Mouse (Mus musculus) heart, postnatal 25 days (tissue): ENCODE results near the gene Cd320. TPM values are rescaled to one million over a fixed set of nuclear protein-coding genes. Genes with fewer than 3 reads are reported as not detected.
A peak's percentile ranks its signal among the peaks of the same experiment; 100 is the strongest.
"Not testable (repeated sequence)": the region's sequence is repeated elsewhere in the genome, so short reads cannot be mapped to it uniquely, and the experiment has no call there.

ENCODE experiments used
- DNase-seq: peaks from one replicate; pipeline ENCODE4 v3.0.0; 2022; ENCODE audit warnings: low spot score
- intact Hi-C: fragments of 180-260 bp; cut with DNase I; formaldehyde crosslinking; loops from one replicate; pipeline ENCODE4 v1.15.1; 2025
- total RNA-seq, 2 experiments: library from RNA; stranded (reverse); gene quantifications; 2 replicates each; pipeline ENCODE4 v1.2.3; 2021

Cd320 gene
- total RNA-seq, 2 experiments from 2014 or later = 30.6 to 31.9 TPM

DNA sequence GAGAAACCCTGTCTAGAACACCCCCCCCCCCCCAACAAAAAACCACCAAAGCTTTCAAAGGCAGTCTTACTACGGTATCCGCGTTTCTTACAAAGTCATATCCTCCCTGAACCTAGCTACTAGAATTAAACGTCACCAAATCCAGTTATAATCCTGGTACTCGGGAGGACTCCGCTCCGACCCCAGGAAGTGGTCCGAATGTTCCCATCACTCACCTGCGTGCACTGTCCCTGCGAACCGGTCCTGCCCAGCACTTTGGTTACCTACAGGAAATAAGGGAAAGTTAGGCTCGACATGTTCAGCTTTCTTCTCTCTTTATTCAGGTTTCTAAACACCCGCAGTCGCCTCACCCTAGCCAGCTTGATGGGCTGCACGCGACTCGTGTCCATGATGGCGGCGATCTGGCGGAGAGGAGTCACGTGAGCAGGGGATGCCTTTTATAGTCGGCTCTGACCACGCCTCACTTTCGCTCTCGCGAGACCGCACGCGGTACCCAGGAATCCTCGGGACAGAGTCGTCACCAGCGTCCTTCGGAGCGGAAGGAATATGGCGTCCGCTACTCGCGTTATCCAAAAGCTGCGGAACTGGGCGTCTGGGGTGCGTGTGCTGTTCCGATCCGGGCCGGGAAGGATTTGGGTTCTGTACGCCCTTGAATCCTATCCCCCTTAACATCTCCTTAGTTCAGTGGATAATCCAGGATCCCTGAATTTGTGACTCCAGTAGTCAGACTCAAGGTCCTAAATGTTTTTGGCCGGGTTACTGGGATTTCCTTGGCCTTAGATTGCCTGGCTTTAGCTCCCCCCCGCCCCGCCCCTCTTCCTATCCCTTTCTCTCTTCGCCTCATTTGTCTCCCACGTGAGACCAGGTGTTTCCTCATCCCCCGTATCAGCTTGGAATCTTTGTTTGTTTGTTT, 18.6 kb upstream of the Cd320 start, which contains the start of the genes Rps28 and Ndufa7:
TSS of gene Rps28 (minus strand) at position 479 of the 913 bp plus-strand sequence.
TSS of gene Ndufa7 (plus strand) at position 489 of the 913 bp plus-strand sequence.
- intact Hi-C loops = no loop called here
- DNase-seq = peak; percentile 96

DNA sequence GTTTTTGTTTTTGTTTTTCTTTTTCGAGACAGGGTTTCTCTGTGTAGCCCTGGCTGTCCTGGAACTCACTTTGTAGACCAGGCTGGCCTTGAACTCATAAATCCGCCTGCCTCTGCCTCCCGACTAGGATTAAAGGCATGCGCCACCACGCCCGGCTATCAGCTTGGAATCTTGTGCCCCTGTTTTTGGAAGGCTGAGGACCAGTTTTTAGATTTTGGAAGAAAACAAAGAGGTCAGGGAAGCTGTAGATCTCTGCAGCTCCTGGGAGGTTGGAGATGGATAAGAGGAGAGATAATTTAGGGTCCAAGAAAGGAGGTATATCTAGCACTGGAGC, 17.9 kb upstream of the Cd320 start:
- intact Hi-C loops, DNase-seq: not testable (repeated sequence)

DNA sequence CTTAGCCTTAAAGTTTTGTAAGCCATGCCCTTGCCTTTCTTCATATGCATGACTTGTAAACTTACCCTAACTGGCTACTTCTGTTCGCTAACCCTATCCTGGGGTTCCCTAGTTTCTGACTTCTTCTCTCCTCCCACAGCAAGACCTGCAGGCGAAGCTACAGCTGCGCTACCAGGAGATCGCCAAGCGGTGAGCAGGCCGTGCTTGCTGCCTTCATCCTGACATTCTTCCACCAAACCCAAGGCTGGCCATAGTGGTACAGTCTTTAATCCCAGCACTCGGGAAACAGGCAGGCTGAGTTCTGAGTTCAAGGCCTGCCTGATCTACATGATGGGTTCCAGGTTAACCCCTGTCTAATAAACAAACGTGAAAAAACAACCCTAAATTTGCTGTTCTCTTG, 17.4 kb upstream of the Cd320 start:
- no peak for DNase-seq
- intact Hi-C loops = no loop called here

GRCm38 (mm10) chr17:33826850-33827249, 16.0 kb upstream of the Cd320 start:
- intact Hi-C loops = no loop called here
- DNase-seq = no peak

- intact Hi-C loops = no loop called here
- peak; percentile 61 for DNase-seq
Observed at GRCm38 (mm10) chr17:33828892-33829291, 14.0 kb upstream of the Cd320 start.

DNA sequence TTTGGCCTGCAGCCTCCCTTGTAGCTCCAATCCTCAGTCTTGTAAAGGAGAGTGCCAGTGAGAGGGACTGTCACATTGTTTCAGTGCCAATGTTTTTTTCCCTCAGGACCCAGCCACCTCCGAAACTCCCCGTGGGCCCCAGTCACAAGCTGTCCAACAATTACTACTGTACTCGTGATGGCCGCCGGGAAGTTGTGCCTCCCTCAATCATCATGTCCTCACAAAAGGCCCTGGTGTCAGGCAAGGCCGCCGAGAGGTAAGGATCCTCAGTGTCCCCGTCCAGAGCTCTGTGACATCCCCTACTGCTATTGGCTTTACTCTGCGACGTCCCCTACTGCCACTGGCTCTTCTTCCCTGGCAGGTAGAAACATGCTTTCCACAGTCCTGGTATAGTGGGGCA, 13.3 kb upstream of the Cd320 start:
- DNase-seq = no peak
- intact Hi-C loops = no loop called here

GRCm38 (mm10) chr17:33844196-33844595, 1.3 kb downstream of the Cd320 start:
- intact Hi-C loops = no loop called here
- DNase-seq = no peak

DNA sequence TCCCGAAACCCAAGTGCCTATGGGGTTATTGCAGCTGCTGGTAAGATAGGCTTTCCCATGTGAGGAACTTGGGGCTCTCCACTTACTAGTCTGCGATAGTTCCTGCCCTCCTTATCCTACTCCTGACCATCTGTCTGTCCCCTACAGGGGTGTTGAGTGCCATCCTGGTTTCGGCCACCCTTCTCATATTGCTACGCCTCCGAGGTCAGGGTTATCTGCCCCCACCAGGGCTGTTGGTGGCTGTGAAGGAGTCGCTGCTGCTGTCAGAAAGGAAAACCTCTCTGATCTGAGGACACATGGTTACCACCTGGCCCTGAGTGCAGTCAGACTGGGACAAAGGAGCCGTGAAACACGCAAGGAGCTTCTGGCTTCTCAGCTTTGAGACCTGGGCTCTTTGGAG, 5.2 kb downstream of the Cd320 start:
- intact Hi-C loops = no loop called here
- DNase-seq = no peak

DNA sequence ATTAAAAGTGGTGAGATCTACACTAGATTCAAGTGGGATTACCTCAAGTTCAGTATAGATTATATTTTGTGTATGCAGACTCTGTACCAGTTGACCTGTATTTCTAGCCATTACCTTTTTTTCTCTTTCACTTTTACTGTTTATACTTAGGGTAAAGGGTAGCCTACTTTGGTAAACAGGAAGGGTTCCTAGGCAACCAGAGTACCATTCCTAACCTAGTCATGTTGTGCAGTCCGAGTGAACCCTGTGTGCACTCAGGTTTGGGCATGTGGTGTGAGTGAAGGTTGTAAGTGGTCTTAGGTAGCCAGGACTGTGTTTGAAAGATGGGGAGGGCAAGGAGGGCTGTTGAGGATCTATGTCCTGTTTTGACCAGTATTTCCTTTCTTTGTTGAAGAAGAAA, 8.4 kb downstream of the Cd320 start:
- intact Hi-C loops = no loop called here
- DNase-seq = no peak

DNA sequence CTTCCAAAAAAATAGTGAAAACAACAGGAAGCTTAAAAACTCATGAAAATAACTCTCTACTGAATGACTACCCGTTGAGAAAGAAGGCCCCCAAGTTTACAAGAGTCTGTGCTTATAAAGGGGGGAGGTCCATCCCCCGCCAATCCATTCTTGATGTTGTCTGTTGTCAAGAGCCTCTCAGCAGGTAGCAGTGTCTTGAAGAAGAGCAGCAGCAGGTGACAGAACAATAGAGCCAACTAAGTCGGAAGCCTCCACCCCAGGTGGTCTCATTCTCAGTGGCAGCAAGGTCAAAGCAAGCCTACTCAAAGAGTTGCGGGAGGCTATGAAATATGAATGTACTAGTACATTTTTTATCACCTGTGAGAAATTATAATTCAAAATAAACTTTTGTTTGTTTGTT, 14.9 kb downstream of the Cd320 start:
- no peak for DNase-seq
- intact Hi-C loops = no loop called here

DNA sequence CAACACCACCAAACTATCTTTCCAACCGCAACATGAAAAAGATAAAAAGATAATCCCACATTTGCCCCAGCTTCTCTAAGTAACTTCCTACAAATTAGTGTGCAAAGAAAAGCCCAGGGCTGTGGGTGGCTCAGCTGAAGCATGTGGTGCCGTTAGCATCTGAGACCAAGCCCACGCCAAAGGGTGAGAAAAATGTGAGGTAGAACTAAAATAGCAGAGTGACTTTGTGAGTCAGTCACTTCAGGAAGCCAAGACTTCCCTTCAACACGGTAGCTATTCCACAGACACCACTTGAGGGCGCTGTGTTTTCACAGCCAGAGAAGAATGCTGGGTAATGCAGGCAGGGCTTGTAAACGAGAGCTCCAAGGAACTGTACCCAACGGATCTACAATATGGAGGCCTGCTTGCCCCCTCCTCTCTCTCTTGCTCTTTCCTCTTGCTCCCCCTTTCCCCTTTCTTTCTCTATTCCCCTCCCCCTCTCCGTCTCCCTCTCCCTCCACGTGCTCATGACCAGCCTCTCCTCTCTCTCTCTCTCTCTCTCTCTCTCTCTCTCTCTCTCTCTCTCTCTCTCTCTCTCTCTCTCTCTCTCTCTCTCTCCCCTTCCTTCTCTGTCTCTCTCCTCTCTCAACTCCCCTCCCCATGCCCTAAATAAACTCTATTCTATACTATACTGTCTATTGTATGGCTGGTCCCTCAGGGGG, 22.6 kb downstream of the Cd320 start:
- no peak for DNase-seq
- intact Hi-C loops = no loop called here

DNA sequence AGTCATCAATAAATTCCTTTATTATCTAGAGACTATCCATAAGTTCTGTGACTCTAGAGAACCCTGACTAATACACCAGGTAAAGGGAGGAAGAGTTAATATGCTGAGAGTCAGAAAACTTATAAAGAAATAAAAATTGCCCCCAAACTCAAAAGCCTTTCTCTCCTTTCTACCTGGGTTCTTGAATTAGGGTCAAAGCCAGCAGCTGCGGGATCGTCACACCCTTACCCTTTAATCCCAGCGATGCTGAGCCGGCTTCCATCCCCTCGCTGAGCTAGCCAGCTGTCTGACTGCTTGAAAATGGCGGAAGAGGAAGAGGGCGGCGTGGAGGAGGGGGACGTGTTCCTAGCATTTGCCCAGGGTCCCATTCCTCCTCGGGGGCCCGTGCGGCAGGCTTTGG, 30.6 kb downstream of the Cd320 start, which contains the start of gene Gm7029:
TSS of gene Gm7029 (plus strand) at position 301 of the 400 bp plus-strand sequence.
- DNase-seq, intact Hi-C loops: not testable (repeated sequence)

DNA sequence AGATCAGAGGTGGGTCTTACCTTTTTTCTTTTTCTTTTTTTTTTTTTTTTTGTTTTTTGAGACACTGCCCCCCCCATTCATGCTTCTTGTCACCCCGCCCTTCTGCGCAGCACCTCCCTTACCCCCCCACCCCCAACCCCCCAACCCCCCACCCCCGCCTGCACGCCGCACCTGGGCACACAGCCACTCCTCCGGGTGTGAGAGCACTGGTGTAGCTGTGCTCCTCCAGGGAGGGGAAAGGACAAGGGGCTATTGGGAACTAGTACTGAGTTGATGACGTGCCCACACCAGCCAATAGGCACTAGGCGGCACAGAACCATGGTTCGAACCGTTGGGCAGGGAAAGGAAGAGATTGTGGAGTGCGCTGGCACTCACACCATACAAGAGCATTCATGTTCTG, 31.5 kb downstream of the Cd320 start:
- intact Hi-C loops = no loop called here
- DNase-seq = no peak

DNA sequence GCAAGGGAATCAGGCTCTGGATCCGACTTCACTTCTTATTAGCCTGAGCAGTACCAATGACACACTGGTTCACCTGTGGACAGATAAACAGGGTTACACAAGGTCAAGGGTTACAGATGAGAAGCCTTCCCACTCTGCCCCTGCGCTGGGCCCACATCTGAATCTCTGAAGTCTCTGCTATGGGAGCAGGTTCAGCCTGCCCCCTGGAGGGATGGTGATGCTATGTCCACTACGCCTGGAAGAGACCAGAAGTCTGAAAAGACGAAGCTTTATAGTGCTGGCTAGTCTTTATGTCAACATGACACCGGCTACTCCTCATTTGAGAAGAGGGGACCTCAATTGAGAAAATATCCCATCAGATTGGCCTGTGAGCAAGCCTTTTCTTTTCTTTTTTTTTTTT, 32.9 kb downstream of the Cd320 start:
- intact Hi-C loops, DNase-seq: not testable (repeated sequence)

DNA sequence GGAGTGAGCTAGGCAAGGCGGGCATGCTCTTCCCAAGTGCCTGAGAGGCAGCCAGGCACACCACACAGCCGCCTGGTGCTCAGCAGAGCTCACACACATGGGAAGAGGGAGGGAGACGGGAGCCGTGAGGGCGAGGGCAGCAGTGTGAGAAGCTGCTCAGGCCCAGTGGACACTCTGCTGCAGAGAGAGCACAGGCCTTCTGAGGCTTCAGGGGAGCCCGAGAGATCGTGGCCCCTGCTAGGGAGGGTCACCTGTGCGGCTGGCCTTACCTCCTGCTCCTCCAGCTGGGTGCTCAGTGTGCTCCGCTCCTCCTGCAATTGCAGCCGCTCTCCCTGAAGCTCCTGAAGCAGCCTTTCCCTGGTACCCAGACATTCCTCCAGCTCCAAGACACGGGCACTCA, 41.4 kb downstream of the Cd320 start:
- intact Hi-C loops, DNase-seq: not testable (repeated sequence)

- intact Hi-C loops, DNase-seq: not testable (repeated sequence)
Observed at GRCm38 (mm10) chr17:33887802-33888201, 44.9 kb downstream of the Cd320 start.

DNA sequence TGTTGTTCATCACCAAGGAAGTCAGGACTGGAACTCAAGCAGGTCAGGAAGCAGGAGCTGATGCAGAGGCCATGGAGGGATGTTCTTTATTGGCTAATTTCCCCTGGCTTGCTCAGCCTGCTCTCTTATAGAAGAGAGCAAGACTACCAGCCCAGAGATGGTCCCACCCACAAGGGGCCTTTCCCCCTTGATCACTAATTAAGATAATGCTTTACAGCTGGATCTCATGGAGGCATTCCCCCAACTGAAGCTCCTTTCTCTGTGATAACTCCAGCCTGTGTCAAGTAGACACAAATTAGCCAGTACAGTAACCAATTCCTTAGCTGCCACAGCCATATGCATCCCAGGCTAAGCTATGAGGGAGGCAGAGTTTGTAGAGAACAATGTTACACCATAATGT, 45.3 kb downstream of the Cd320 start:
- DNase-seq, intact Hi-C loops: not testable (repeated sequence)

DNA sequence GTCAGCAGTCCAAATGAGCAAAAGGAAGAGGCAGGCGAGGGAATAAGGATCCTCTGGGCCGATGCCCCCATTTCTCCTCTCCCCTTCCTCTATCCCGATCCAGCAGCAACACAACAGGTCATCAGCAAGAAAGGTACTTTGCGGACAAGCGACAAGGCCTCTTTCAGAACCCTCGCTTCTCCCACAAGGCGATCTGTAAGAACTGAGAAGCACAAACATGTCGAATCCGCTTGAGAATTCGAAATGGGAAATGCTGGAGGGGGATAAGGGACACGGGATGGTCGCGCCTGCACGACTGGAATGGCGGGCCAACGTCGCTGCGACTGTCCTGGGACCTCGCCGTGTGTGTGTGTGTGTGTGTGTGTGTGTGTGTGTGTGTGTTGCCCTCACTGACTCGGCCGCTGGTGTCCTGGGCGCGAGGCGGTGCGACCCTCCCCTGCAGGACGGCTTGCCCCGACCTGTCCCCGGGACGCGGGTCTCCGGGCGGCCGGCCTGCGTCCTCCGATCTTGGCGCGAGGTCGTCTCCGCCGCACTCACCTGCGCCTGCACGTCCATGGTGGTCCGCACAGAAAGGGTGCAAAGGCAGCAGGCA, 47.1 kb downstream of the Cd320 start:
- intact Hi-C loops, DNase-seq: not testable (repeated sequence)

DNA sequence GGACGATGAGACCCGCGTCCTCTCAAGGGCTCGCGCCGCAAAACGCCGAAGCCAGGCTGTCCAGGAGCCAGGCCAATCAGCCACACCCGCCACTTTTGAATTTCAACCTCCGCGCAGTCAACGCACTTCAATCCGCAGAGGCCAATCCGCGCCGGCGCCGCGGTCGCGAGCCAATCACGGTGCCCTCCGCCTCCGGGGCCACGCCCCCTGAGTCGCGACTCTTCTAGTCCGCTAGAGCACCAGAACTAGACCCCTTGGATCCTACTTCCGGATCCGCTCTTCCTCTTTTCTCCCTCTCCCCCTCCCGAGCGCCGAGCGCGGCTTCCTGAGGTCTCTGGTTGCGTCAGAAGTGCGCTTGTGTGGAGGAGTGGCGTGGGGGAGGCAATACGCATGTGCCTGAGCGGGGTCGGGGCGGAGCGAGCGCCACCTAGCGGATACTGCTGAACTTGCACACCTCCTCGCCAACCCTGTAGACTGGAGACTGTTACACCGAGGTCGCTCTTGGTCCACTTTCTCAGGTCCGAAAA, 47.7 kb downstream of the Cd320 start, which contains the start of gene Kifc1:
TSS of gene Kifc1 (minus strand) at position 129 of the 527 bp plus-strand sequence.
- intact Hi-C loops = no loop called here
- DNase-seq = peak; percentile 99

DNA sequence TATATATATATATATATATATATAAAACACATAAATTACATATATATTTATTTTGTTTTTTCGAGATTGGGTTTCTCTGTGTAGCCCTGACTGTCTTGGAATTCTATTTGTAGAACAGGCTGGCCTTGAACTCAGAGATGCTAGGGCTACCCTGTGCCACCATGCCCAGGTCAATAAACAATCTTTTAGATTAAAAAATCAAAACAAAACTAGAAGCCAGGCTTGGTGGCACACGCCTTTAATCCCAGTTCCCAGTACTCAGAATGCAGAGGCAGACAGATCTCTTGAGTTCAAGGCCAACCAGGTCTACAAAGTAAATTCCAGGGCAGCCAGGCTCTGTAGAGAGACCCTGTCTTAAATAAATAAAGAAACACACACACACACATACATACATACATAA, 48.5 kb downstream of the Cd320 start:
- intact Hi-C loops = no loop called here
- no peak for DNase-seq
